Mouse (Mus musculus): Measurements from ENCODE around the gene Tnrc6c. TPM values are rescaled to one million over a fixed set of nuclear protein-coding genes. Genes with fewer than 3 reads are reported as not detected.
A peak's percentile ranks its signal among the peaks of the same experiment; 100 is the strongest.

The Tnrc6c gene
- total RNA-seq, 2 experiments from 2014 or later: 47.7 to 65.3 TPM

DNA sequence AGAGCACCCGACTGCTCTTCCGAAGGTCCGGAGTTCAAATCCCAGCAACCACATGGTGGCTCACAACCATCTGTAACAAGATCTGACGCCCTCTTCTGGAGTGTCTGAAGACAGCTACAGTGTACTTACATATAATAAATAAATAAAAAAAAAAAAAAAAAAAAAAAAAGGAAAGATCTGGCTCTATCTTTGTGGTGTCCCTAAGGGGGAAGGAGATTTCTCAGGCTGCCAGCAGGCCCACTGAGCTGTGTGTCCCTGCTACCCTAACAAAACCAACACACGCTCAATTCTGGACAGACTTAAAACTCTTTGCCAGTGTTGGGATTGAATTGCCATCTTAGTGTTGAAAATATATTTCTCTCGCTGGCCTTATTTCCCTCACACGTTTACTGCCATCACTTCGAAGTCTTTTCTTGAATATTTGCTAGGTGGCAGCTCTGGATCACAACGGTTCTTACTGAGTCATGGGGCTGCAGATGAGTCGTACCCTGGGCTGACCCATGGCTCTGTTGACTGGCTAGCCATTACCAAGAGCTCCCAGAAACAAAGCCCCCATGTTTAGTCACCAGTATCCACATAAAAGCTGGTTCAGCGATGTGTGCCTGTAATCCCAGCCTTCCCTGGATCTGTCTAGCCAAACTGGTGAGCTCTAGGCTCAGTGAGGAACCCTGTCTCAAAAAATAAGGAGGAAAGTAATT, 23.1 kb upstream of the Tnrc6c start:
- intact Hi-C loops (cut with DNase I): no loop called here
- DNase-seq (ENCODE audit: low spot score in 2 of 2): no peak

DNA sequence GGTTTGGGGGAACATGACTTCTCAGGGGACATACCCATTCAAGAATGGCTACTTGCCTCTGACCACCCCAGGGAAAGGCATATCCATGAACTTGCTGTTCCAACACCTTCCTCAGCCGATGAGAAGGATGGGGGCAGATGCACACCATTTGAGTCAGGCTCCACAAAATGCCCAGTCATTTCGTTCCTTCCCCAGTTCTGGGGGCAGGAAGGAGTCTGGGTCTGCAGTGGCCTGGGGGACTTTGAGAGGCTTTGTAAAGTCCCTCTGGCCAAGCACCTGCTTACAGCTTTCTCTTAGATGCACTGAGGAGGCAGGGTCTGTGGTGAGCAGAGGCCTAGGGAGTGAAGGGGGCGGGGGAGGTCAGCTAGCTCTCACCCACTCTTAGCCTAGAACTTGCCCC, 20.8 kb upstream of the Tnrc6c start:
- DNase-seq (ENCODE audit: low spot score in 2 of 2): no peak
- intact Hi-C loops (cut with DNase I): no loop called here

DNA sequence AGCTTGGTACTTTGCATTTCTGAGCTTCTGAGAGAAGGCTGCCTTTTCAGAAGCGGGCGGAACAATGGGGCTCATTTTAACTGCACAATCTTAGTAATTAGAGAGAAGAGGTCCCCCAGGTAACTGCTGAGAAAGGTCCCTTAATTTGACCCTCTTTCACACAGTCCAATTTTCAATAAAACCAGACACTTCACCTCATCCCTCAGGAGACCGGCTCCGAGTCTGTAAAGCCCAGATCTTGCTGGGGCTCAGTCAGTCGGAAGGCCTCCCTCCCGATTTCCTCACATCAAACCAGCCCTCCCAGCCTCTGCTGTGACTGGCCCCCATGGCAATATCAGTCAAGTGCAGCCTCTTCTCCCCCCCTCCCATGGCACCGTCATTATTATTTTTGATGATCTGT, 15.7 kb upstream of the Tnrc6c start:
- intact Hi-C loops (cut with DNase I): no loop called here
- DNase-seq (ENCODE audit: low spot score in 2 of 2): no peak

DNA sequence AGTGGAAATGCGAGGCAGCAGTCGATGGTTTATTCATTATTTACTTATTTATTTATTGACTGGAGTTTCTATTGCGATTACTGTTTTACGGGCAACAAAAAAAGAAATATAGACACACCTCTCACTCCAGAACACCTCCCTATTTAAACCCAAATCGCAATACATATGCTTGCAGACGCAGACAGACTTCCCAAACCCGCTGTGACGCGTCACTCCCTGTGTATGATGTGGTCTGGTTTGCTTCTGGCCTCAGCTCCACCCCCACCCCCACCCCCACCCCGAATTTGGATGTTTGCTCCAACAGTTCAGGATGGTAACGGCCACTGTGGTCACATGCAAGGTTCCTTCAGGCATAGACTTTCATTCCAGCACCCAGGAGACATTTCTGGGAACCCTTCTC, 15.3 kb upstream of the Tnrc6c start:
- no peak for DNase-seq (ENCODE audit: low spot score in 2 of 2)
- intact Hi-C loops (cut with DNase I): no loop called here

DNA sequence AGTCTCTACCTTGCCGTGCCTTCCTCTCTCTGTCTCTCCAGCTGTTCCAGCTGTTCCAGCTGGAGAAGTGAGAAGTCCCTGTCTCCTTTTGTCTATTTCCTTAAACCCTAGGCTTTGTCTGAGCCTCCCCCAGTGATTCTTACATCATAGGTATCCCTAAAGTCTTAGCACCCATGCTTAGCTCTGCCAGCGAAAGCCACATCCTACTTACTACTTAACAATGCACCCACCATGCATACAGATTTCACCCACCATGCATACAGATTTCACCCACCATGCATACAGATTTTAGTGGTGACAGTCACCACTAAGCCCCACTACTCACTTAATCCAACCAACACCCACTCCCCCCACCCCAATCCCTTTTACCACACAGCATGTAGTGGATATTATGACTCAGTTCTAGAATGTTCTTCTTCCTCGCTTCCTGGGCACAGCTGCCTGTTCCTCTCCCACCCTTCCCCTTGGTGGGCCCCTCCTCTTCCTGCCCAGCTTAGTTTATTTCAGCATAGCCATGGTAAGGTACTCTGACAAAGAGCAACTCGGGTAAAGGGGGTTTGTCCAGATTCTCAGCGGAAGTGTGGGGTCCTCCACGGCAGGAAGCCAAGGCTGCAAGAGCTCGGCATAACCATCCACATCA, 14.6 kb upstream of the Tnrc6c start:
- intact Hi-C loops (cut with DNase I): no loop called here
- DNase-seq (ENCODE audit: low spot score in 2 of 2): no peak

DNA sequence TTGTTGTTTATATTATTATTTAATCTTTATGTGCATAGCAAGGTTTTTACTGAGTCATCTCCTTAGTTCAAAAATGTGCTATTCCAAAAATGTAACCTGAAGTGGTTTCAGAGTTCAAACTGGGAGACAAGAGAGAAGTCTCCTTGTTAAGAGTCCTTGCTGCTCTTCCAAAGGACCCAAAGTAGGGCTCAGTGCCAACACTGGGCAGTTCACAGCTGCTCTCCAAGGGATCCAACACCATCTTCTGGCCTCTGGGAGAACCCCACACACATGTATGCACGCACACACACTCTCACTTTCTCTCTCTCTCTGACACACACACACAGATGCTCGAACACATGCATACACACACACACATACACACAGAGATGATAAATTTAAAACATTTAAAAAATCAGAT, 11.9 kb upstream of the Tnrc6c start:
- intact Hi-C loops (cut with DNase I): no loop called here
- no peak for DNase-seq (ENCODE audit: low spot score in 2 of 2)

DNA sequence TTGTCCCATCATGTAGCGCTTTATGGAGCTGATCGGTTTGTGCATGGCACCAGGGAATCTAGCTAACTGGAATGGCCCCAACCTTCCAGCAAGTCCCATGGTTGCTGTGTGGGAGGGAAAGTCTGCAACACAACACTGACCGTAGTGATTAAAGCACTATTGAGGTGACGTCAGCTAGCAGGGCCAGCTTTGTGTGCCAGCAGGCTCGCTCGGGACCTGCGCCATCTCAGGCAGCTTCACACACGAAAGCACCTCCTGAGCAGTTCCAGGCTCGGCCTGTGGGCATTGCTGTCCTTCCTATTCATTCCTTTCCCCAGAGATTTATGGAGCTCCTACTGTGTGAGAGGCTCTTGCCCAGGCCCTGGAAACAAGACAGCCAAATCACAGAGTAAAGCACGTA, 10.8 kb upstream of the Tnrc6c start:
- intact Hi-C loops (cut with DNase I): no loop called here
- no peak for DNase-seq (ENCODE audit: low spot score in 2 of 2)

DNA sequence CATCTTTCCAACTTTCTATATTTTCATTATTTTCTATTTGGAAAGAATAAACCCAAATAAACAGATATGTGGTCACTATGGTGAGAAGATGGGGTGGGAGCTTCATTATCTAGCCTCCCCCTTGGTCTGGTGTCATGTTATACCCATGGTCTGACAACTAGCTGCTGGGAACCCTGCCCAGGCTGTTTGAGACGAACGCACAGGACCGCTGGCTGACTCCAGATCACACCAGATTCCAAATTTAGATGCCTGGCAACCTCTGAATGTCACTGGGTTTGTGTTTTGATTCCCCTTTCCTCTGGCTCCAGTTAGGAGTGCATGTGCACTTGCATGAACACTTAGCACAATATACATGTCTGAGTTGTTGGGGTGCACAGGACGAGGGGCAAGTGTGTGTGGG, 7.3 kb upstream of the Tnrc6c start:
- intact Hi-C loops (cut with DNase I): no loop called here
- DNase-seq (ENCODE audit: low spot score in 2 of 2): no peak

DNA sequence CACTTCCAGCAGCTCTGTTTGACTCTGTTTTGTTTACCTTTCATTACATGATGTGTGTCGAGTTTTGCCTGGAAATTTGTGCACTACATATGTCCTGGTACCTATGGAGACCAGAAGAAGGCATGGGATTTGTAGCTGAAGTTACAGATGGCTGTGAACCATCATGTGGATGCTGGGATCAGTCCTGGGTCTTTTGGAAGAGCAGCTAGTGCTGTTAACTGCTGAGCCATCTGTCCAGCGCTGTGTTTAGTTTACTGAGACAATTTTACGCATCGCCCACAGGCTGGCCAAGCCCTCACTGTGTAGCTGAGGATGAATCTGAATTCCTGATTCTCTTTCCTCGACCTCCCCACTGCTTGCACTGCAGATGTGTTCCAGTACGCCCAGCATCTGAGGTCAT, 6.1 kb upstream of the Tnrc6c start:
- intact Hi-C loops (cut with DNase I): no loop called here
- DNase-seq (ENCODE audit: low spot score in 2 of 2): peak in 1 of 2 experiments; percentile 12

DNA sequence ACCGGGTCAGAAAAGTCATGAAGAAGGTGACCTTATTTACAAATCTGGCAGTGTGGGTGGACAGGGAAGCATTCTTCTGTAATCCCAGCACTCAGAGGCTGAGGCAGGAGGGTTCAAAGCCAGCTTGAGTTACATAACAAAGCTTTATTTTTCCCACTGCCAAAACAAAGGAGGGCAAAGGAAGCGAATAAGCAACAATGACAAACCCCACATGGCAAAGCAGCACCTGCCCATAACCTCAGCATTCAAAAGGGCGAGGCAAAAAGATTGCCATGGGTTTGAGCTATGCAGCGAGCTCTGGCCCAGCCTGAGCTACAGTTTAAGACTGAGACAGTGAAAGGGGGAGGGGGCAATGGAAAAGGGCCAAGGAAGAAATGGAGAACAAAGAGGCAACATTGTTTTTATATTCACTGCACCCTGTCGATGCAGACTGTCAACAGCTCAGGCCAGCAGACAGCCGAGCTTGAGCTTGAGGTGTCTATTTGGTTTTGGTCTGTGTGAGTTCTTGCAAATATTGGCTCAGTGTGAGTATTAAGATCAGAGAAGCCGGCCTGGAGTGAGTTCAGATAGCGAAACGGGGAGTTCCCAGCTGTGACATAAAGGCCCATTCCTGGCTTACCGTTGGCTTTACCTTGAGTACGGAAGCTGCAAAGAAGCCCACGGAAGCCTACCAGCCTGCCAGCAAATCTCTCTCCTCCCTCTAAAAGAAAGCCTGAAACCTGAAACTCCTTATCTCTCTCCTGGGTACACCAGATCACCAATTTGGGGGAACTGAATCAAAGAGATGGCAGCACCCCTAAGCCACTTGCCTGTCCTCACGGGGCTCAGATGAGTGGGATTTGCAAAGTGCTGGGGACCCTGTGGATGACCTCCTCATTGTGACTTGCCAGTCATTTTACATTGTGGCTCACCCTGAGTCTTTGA, 3.1 kb upstream of the Tnrc6c start:
- intact Hi-C loops (cut with DNase I): loop anchor here (5.0 kb wide), 2 partner anchors 169 to 264 kb away; partner anchors contain the start of gene Gm11733
- DNase-seq (ENCODE audit: low spot score in 2 of 2): no peak

DNA sequence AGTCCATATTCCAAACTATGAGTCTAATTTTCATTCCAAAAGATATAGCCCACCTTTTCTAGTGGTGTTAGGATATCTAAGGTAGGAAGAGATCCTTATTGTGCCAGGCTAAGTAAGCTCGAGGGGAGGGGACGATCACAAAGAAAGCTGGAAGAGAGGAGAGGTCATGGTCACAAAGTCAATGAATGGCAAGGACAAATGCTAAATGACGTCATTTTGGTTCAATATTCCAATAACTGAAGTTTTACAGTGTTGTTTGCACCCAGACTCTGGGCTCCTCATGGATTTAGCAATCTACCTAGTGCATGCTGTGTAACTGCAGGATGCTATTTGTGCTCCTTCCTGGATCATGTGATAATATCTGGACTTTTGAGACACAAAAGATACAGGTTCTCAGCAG, 1.2 kb upstream of the Tnrc6c start:
- DNase-seq (ENCODE audit: low spot score in 2 of 2): no peak
- intact Hi-C loops (cut with DNase I): loop anchor here (5.0 kb wide), 2 partner anchors 171 to 266 kb away; partner anchors contain the start of gene Gm11733

DNA sequence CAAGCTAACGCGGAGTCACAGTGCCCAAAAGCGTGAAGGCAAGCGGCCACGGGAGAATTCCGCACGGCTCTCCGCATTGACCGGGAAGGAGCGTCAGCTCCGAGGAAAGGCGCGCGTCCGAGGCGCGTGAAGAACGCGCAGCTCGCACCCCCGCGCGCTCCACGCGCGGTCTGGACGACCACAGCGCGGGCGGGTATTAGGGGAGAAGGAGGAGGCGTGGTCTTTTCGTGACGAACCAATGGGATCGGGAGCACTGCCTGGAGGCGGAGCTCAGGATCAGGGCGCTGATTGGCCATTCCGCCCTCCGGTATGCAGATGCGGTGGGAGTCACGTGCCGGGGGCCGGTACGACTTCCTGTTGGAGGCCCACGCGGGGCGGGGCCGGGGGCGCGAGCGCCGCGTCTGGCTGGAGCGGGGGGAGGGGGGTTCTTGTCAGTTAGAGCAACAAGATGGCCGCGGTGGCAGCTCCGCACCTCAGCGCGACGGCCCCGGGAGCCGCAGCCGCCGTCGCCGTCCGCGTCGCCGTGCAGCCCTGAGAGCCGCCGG, 363 bp downstream of the Tnrc6c start:
- intact Hi-C loops (cut with DNase I): loop anchor here (5.0 kb wide), 2 partner anchors 172 to 267 kb away; partner anchors contain the start of gene Gm11733
- DNase-seq (ENCODE audit: low spot score in 2 of 2): peak; percentile 99 to 100

DNA sequence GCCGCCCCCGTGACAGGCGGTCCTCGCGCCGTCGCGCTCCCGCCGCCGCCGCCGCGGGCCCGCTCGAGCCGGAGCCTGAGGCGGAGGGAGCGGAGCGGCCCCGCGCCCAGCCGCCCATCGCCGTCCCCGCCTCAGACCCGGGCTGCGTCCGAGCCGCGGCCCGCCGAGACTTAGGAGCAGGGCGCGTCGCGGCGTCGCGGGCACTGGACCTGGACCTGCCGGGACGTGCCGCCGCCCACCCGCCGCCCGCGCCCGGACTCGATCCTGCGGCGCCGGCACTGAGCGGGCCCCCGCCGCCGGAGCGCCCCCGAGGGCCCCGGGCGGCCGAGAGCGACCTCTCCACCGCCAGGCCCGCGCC, 824 bp downstream of the Tnrc6c start:
- intact Hi-C loops (cut with DNase I): loop anchor here (5.0 kb wide), 2 partner anchors 173 to 268 kb away; partner anchors contain the start of gene Gm11733
- DNase-seq (ENCODE audit: low spot score in 2 of 2): peak in 1 of 2 experiments; percentile 63

DNA sequence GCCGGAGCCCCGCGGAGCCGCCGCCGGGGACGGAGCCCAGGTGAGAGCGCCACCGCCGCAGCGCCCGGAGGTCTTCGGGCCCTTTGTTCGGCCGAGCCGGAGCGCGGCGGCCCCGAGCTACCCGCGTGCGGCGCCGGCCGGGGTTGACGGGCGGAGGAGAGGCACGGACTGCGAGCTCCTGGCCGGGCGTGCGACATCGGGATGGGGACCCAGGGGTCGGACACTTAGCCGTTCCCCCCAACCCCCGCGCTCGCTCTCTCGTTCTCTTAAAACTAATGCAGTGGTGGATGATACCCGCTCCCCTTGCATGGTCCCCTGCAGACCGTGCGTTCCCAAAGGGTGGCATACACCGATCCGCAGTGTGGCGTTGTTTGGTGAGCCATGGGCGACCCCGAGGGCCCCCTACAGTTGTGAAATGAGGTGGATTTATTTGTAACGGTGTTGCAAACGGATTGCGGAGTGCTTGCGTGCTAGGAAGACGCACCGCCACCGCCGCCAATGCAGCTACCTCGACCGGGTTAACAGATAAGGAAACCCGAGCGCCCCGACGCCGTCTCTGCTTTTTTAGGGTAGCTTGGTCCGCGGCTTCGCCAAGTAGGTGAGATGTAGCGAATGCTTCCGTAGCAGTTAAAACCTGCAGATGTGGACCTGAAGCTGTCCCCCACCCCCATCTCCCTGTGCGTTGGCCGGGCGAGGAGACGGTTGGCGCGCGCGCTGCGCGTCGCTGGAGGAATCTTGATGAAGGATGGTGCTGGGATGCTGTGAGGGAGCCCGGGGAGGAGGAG, 1.4 kb downstream of the Tnrc6c start:
- intact Hi-C loops (cut with DNase I): no loop called here
- peak; percentile 76 to 82 for DNase-seq (ENCODE audit: low spot score in 2 of 2)

DNA sequence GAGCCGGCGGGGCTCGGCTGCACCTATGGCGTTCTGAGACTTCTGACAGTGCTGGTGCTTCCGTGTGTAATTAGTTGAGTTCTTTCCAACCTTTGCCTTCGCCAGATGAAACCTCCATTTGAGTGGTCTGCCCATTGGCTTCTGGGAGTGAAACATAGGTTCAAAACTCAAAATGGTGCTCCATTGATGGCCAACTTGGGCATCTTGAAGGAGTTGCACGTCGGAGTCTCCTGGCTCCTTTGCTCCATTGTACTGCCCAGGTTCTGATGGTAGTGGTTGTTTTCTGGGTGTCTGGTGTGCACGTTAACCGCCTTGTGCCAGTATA, 1.9 kb downstream of the Tnrc6c start:
- no peak for DNase-seq (ENCODE audit: low spot score in 2 of 2)
- intact Hi-C loops (cut with DNase I): no loop called here

DNA sequence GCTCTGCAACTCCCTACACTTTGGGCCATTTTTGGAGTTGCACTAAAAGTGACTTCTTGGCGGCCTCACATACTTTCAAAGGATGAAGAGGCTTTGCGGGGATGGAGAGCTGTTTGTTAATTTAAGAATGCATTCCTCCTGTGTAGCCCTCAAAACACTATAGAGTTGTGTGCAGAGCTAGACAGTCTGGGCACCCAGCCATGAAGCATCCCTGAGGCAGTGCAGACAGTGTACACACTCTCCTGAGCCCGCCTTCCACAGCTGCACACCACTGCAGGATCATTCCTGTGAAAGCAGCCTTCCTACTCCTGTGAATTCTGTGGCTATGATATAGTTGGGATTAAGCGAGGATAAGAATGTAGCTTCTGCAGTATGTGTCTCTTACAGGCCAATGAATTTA, 4.9 kb downstream of the Tnrc6c start:
- DNase-seq (ENCODE audit: low spot score in 2 of 2): peak; percentile 27 to 30
- intact Hi-C loops (cut with DNase I): no loop called here

DNA sequence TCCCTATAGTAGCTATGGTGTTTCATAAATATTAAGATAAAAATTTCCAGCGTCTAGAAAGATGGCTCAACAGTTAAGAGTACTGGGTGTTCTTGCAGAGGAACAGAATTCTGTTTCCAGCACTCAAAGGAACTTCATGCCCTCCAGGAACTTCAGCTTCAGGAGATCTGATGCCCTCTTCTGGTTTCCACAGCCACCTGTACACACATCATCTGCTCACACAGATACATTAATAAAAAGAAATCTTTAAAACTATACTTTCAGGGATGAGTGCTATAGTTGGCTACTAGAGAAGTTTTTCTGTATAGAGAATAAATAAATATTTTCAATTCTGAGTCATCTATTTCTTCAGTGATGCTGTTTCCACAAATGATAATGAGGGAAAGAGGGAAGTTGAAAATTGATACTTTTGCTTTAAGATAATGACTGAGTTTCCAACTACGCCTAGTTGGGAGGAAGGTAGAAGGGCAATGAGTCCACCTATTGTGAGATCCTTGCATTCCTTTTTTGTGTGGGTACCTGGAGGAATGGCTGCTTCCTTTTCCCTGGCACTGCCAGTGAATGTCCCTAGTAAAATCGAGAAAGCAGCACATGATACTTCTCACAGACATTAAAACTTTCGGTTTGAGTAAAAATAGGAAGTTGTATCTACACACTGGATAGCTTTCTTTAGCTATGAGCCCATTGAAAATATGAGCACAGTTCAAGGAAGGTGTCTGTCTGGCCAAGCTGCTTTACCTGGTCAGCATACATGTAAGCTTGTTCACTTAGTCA, 9.1 kb downstream of the Tnrc6c start:
- intact Hi-C loops (cut with DNase I): no loop called here
- DNase-seq (ENCODE audit: low spot score in 2 of 2): no peak

DNA sequence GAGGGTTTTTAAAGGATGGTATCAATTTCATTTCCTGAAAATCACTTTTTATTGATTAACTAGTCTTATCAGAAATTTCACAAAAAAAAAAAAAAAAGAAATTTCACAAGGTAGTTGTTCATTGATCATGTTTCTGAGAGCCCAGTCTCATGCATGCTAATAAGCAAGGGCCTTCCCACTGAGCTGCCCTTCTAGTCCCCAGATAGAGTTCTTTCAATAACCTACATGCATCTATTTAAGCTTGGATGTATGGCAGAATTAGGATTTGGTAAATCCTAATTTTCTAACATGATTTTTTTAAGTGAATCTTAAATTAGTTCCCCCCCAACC, 9.7 kb downstream of the Tnrc6c start:
- intact Hi-C loops (cut with DNase I): no loop called here
- DNase-seq (ENCODE audit: low spot score in 2 of 2): no peak

DNA sequence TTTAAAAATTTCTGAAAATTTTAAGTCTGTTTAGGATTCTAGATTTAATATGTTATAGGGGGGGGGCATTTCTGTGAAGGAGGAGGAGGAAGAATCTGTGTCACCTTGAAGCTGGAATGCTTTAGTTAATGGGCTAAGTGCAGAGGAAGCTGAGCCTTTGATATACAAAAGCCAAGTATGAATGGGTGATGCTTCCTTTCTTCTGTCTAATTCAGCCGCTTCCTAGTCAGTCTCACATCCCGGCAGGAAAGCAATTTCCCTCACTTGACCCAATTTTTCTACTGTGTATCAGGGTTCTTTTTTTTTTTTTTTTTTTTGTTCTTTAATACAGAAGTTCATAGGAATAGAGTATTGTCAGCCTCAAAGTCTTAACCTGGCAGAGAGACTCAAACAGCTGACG, 11.1 kb downstream of the Tnrc6c start:
- no peak for DNase-seq (ENCODE audit: low spot score in 2 of 2)
- intact Hi-C loops (cut with DNase I): no loop called here

Measured in left cerebral cortex, postnatal 36 days (tissue).